Mouse (Mus musculus): ENCODE measurements around the gene Tfpi. TPM values are rescaled to one million over a fixed set of nuclear protein-coding genes. Genes with fewer than 3 reads are reported as not detected.

Tfpi gene
- polyA plus RNA-seq, 1 experiment from 2014 or later, result 38.2 TPM

DNA sequence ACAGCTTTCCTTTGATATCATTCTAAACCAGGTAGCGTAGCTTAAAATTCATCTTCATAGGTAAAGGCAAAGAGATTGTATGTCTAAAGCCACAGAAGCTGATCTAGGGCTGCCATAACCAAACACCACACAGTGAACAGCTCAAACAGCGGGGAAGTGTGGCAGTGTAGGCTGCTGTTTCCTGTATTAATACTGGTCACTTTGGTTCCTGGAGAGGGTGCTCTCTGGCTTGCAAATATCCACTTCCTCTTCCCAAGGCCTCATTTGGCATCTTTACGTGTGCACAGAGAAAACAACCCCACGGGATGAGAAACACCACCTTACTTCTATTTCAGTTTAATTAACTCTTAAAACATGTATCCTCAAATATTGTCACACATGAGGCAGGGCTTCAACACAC lies 9.2 kb downstream of the Tfpi start:
- Histone ChIP-seq H3K27me3 (no peaks in the 10 kb centered on the region), H3K4me3 (replicated peaks) (no peak overlapping the region), H3K9me3 (replicated peaks) (no peaks in the 10 kb centered on the region), H3K4me2 (no peak overlapping the region), H3K36me3 (peaks cover 7% of the 10 kb centered on the region; the same call in 1 of the 2 replicates), H3K4me1 (no peaks in the 10 kb centered on the region), H3K27ac (no peak overlapping the region), H3K9ac (no peak overlapping the region)
- ATAC-seq (replicated peaks; ENCODE audit: low FRiP score), result no peak
- WGBS, result 79% methylated on average over 4 of the region's 4 CpGs

GRCm38 (mm10) chr2:84464956-84465355 lies 11.6 kb downstream of the Tfpi start:
- Histone ChIP-seq H3K36me3 (peaks cover 7% of the 10 kb centered on the region; the same call in 1 of the 2 replicates), H3K9ac (no peak overlapping the region), H3K4me3 (replicated peaks) (no peak overlapping the region), H3K9me3 (replicated peaks) (no peaks in the 10 kb centered on the region), H3K27me3 (no peaks in the 10 kb centered on the region), H3K4me2 (no peak overlapping the region), H3K27ac (no peak overlapping the region), H3K4me1 (no peaks in the 10 kb centered on the region)
- ATAC-seq (replicated peaks; ENCODE audit: low FRiP score), result no peak
- 30% methylated on average over 7 of the region's 7 CpGs for WGBS

DNA sequence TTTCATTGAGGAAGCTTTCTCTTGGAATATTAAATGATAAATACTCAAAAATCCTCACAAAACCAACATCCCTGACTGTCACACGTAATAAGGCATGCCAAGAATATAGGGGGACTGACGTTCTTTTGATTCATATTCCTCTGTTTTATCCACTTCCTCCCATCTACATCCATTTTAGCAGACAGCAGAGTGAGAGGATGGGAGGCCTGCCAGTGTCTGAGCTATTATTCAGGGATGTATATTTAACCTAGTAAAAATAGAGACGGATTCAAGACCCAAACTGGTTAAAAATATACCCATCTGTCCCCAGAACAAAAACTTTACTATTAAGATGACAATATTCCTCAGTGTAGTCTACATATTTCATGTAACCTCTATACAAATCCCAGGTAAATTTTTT lies 14.2 kb downstream of the Tfpi start:
- H3K27me3 ChIP-seq, result no peaks in the 10 kb centered on the region
- 0 out of 2 replicates have a peak, but pooled peaks cover 2% of the 10 kb centered on the region for H3K36me3 ChIP-seq
- no peak for ATAC-seq (replicated peaks; ENCODE audit: low FRiP score)
- H3K9ac ChIP-seq, result no peak overlapping the region
- no peaks in the 10 kb centered on the region for H3K9me3 ChIP-seq (replicated peaks)
- WGBS, result 83% methylated on average over 3 of the region's 3 CpGs
- no peak overlapping the region for H3K4me3 ChIP-seq (replicated peaks)
- H3K27ac ChIP-seq, result no peak overlapping the region
- H3K4me2 ChIP-seq, result no peak overlapping the region
- no peaks in the 10 kb centered on the region for H3K4me1 ChIP-seq

GRCm38 (mm10) chr2:84459651-84460177 lies 16.9 kb downstream of the Tfpi start:
- Histone ChIP-seq H3K36me3 (0 out of 2 replicates have a peak, but pooled peaks cover 2% of the 10 kb centered on the region), H3K9ac (0 out of 2 replicates have a peak overlapping the region, but pooled peaks have one; percentile 14), H3K4me3 (replicated peaks) (0 out of 2 replicates have a peak overlapping the region, but pooled peaks have one; percentile 0), H3K27ac (peak overlapping the region; percentile 20; the same call in 1 of the 2 replicates), H3K4me1 (0 out of 2 replicates have a peak, but pooled peaks cover 2% of the 10 kb centered on the region), H3K9me3 (replicated peaks) (no peaks in the 10 kb centered on the region), H3K27me3 (no peaks in the 10 kb centered on the region), H3K4me2 (peak overlapping the region; percentile 24; the same call in 1 of the 2 replicates)
- WGBS, result 59% methylated on average over 11 of the region's 11 CpGs
- ATAC-seq (replicated peaks; ENCODE audit: low FRiP score), result no peak

- Histone ChIP-seq H3K4me2 (no peak overlapping the region), H3K36me3 (0 out of 2 replicates have a peak, but pooled peaks cover 2% of the 10 kb centered on the region), H3K27me3 (no peaks in the 10 kb centered on the region), H3K9me3 (replicated peaks) (no peaks in the 10 kb centered on the region), H3K4me3 (replicated peaks) (no peak overlapping the region), H3K27ac (no peak overlapping the region), H3K9ac (no peak overlapping the region), H3K4me1 (0 out of 2 replicates have a peak, but pooled peaks cover 4% of the 10 kb centered on the region)
- ATAC-seq (replicated peaks; ENCODE audit: low FRiP score), result no peak
- WGBS, result 83% methylated on average over 6 of the region's 6 CpGs
Observed at GRCm38 (mm10) chr2:84457221-84457620, 19.4 kb downstream of the Tfpi start.

GRCm38 (mm10) chr2:84455236-84455799 lies 21.3 kb downstream of the Tfpi start:
- H3K4me2 ChIP-seq, result peak overlapping the region; percentile 36
- no peak overlapping the region for H3K4me3 ChIP-seq (replicated peaks)
- peak; percentile 79 for ATAC-seq (replicated peaks; ENCODE audit: low FRiP score)

DNA sequence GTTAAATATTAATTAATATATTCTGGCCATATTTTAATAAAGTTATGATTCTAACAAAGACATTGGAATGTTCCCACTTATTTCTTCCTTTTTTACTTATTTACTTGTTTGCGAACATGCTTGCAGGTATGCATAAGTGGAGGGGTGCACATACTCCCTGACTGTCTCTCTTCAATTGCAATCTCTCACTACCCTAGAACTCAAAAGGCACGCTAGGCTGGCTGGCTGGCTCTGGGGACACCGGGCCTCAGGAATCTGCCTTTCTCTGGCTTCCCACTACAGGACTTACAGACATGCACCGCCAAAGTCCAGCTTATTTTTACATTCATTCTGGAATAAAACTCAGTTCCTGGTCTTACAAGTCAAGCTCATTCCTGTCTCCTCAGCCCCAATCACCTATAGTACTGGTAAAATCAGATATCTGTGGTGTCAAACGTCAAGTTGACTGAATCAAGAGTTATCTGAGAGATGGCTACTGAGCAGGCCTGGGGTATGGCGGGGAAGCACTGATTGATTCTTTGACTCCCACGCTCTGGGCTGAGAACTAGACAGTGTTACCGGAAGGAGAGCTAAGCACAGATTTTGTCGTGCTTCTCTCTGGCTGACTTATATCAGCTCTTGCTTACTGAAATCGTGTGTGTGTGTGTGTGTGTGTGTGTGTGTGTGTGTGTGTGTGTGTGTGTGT lies 21.9 kb downstream of the Tfpi start:
- WGBS, result 50% methylated on average over 10 of the region's 10 CpGs
- 0 out of 2 replicates have a peak, but pooled peaks cover 2% of the 10 kb centered on the region for H3K36me3 ChIP-seq
- H3K4me3 ChIP-seq (replicated peaks), result no peak overlapping the region
- ATAC-seq (replicated peaks; ENCODE audit: low FRiP score), result peak; percentile 74
- peak overlapping the region; percentile 36 for H3K4me2 ChIP-seq
- no peak overlapping the region for H3K27ac ChIP-seq
- H3K27me3 ChIP-seq, result no peaks in the 10 kb centered on the region
- no peak overlapping the region for H3K9ac ChIP-seq
- no peaks in the 10 kb centered on the region for H3K9me3 ChIP-seq (replicated peaks)
- H3K4me1 ChIP-seq, result 0 out of 2 replicates have a peak, but pooled peaks cover 4% of the 10 kb centered on the region

More at GRCm38 (mm10) chr2:84455236-84455799, 21.3 kb downstream of the Tfpi start:
- Histone ChIP-seq H3K9ac (no peak overlapping the region), H3K27ac (no peak overlapping the region), H3K4me1 (0 out of 2 replicates have a peak, but pooled peaks cover 4% of the 10 kb centered on the region), H3K9me3 (replicated peaks) (no peaks in the 10 kb centered on the region), H3K36me3 (0 out of 2 replicates have a peak, but pooled peaks cover 2% of the 10 kb centered on the region), H3K27me3 (no peaks in the 10 kb centered on the region)
- 6% methylated on average over 5 of the region's 5 CpGs for WGBS

GRCm38 (mm10) chr2:84454051-84454450 lies 22.5 kb downstream of the Tfpi start:
- Histone ChIP-seq H3K9me3 (replicated peaks) (no peaks in the 10 kb centered on the region), H3K27me3 (no peaks in the 10 kb centered on the region), H3K4me3 (replicated peaks) (no peak overlapping the region), H3K9ac (no peak overlapping the region), H3K4me2 (no peak overlapping the region), H3K4me1 (0 out of 2 replicates have a peak, but pooled peaks cover 4% of the 10 kb centered on the region), H3K27ac (no peak overlapping the region), H3K36me3 (0 out of 2 replicates have a peak, but pooled peaks cover 2% of the 10 kb centered on the region)
- no peak for ATAC-seq (replicated peaks; ENCODE audit: low FRiP score)
- 13% methylated on average over 5 of the region's 5 CpGs for WGBS

DNA sequence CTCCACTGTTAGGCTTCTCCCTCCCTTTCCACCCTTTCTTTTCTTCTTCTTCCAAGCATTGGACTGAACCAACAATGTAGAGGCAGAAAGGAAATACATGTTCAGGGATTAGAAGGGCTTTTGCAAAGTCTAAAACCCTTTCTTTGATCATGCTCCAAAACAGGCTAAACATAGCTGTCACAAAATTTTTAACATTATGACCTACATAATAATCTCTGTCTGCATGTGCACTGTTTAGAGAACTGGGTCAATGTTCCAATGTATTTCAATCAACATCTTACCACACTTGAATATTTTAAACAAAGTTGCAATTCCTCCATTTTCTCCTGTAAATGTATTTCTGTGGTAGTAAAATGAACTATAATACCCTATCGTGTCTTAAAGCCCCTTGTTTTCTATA lies 31.1 kb downstream of the Tfpi start:
- no peak for ATAC-seq (replicated peaks; ENCODE audit: low FRiP score)
- H3K9ac ChIP-seq, result no peak overlapping the region
- no peaks in the 10 kb centered on the region for H3K27me3 ChIP-seq
- no peak overlapping the region for H3K27ac ChIP-seq
- no peaks in the 10 kb centered on the region for H3K36me3 ChIP-seq
- H3K4me2 ChIP-seq, result no peak overlapping the region
- no peaks in the 10 kb centered on the region for H3K4me1 ChIP-seq
- no peaks in the 10 kb centered on the region for H3K9me3 ChIP-seq (replicated peaks)
- 91% methylated on average over 1 of the region's 1 CpGs for WGBS
- no peak overlapping the region for H3K4me3 ChIP-seq (replicated peaks)

GRCm38 (mm10) chr2:84441940-84442339 lies 34.6 kb downstream of the Tfpi start:
- Histone ChIP-seq H3K9me3 (replicated peaks) (no peaks in the 10 kb centered on the region), H3K4me3 (replicated peaks) (no peak overlapping the region), H3K27ac (no peak overlapping the region), H3K4me1 (no peaks in the 10 kb centered on the region), H3K4me2 (no peak overlapping the region), H3K27me3 (no peaks in the 10 kb centered on the region), H3K9ac (no peak overlapping the region), H3K36me3 (no peaks in the 10 kb centered on the region)
- WGBS, result 78% methylated on average over 5 of the region's 5 CpGs
- ATAC-seq (replicated peaks; ENCODE audit: low FRiP score), result no peak

DNA sequence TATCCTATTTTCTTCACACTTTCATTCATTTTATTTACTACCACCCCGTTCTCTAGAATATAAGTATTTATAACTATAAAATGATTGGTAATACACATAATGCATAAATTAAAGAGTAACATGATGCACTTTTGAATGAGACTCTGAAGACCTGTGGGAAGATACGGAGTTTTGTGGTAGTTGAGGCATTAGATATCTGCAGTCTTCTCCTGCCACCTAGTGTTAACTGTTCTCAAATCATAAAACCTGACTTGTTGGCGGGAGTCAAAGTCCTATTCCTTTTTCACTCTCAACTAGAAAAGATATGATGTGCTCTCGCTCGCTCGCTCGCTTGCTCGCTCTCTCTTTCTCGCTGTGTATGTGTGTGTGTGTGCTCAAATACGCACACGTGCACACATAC lies 46.9 kb downstream of the Tfpi start:
- H3K4me3 ChIP-seq (replicated peaks), result no peak overlapping the region
- 39% methylated on average over 11 of the region's 11 CpGs for WGBS
- H3K4me2 ChIP-seq, result no peak overlapping the region

DNA sequence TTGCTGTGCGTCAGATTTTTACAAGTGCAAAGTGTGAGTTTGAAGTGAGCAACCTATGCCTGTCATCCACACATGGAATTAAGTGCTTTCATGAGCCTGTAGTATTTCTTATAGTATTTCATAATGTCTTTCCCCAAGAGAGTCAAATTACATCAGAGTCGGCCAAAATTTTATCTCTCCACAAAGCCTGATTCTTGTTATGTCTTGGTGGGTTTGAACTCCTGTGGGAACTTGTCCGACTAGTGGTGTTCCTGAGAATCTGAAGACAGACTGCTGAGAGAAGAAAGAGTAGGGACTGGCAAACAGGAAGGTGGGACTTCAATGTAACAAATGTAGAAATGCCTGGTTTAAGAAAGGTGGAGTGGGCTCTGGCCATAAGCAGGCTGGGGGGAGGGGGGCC lies 47.7 kb downstream of the Tfpi start:
- no peak for ATAC-seq (replicated peaks; ENCODE audit: low FRiP score)
- Histone ChIP-seq H3K4me3 (replicated peaks) (no peak overlapping the region), H3K9ac (no peak overlapping the region), H3K27ac (no peak overlapping the region), H3K36me3 (no peaks in the 10 kb centered on the region), H3K4me2 (no peak overlapping the region), H3K27me3 (no peaks in the 10 kb centered on the region), H3K4me1 (0 out of 2 replicates have a peak, but pooled peaks cover 8% of the 10 kb centered on the region), H3K9me3 (replicated peaks) (no peaks in the 10 kb centered on the region)
- WGBS, result 44% methylated on average over 3 of the region's 3 CpGs

More for the DNA sequence above, 46.9 kb downstream of the Tfpi start:
- no peak overlapping the region for H3K27ac ChIP-seq
- H3K9me3 ChIP-seq (replicated peaks), result no peaks in the 10 kb centered on the region
- H3K27me3 ChIP-seq, result no peaks in the 10 kb centered on the region
- ATAC-seq (replicated peaks; ENCODE audit: low FRiP score), result no peak
- no peaks in the 10 kb centered on the region for H3K36me3 ChIP-seq
- H3K4me1 ChIP-seq, result 0 out of 2 replicates have a peak, but pooled peaks cover 8% of the 10 kb centered on the region
- no peak overlapping the region for H3K9ac ChIP-seq
